Mouse (Mus musculus) kidney, postnatal 25 days (tissue): ENCODE results near the gene Serpina3m.
"Not testable (repeated sequence)": the region's sequence is repeated elsewhere in the genome, so short reads cannot be mapped to it uniquely, and the experiment has no call there.

Experiments
- DNase-seq, 2 experiments: peaks; one replicate each; pipeline ENCODE4 v3.0.0; 2021; ENCODE audit warnings: mixed read lengths in 2 of 2

Serpina3m gene

GRCm38 (mm10) chr12:104391057-104391456 is 52.8 kb downstream of the Serpina3m start:
- not testable (repeated sequence) for DNase-seq

DNA sequence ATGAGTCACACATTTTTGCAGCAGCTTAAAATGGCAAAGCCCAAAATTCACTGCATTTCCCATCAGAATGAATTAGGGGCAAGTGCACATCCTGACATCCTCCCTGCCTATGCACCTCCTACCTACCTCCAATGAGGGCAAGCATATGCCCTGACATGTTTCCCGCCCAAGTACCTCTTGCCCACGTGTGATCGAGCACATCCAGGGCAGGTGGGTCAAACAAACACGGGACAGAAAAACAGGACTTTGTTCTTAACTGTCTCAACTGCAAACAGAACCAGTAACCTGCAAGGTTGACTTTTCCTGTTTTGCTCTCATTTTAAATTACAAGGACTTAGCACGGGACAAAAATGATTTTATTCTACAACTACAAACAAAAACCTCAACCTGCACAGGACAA is 65.7 kb downstream of the Serpina3m start:
- no peak for DNase-seq

- no peak for DNase-seq
These were observed 68.2 kb downstream of the Serpina3m start, which contains the start of gene Serpina3n for GRCm38 (mm10) chr12:104406454-104406885. Serpina3n (plus strand) TSS chr12:104406729.

GRCm38 (mm10) chr12:104412507-104412906 is 74.2 kb downstream of the Serpina3m start:
- no peak for DNase-seq

GRCm38 (mm10) chr12:104414576-104414975 is 76.3 kb downstream of the Serpina3m start:
- DNase-seq: no peak

DNA sequence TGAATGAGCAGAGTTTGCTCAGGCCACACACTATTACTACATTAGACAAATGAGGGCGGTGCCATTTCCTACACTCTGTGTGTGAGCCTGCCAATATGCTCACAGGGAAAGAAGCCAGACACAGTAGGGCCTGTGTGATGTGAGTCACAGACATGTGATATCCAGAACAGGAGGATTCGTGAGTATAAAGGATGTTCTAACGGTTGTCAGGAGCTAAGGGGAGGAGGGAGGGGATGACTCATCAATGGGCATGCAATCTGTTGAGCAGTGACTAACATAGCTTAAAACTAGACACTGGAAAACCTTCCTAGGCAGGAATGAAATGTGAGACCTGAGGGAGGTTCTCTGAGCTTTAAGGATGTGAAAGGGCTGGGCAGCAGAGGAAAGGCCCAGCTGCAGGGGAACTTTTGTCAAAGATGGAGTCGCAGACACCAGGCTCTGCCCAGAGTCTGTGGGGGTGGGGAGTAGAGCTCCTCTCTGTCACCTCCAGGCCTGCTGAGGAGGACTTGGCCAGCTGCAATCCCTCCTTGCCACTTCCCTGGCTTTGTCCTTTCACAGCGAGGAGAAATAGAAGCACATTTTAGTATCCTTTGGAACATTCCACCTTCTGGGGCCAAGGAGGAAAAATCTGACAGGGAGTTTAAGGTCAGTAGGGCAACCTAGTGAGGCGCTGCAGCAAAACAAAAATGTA is 77.5 kb downstream of the Serpina3m start:
- no peak for DNase-seq

DNA sequence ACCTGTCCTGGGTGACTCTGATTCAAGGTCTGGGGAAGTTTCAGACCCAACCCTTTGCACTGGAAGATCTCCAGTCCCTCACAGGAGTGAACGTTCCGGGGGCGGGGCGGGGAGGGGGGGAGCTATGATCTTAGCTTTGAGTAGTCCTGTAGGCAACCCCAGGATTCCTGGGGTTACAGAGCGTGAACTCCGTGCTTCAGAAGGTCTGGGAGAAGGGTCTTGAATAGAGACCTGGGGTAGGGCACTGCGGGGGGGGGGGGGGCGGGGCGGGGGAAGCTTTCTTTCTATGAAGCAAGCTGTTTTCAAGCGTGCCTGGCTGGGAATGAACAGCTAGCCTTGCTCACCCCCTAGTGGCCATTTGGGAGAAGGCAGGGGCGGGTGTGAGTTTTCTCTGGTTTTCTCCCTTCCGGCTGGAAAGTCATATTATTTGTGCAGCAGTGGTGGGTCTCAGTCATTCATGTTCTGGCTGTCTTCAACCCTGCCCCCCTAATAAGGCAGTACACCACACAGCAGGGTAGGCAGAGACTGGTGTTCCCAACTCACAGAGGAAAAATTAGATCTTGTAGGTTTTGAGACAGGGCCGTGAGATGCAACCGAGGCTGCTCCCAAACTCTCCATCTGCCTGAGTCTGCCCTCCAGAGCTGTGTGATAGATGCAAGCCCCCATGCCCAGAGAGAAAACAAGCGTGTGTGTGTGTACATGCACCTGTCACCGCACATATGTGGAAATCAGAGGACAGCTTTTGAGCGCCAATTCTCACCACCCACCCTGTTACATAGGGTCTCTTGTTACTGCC is 80.3 kb downstream of the Serpina3m start:
- DNase-seq: peak; percentile 74 to 84

GRCm38 (mm10) chr12:104419136-104419462 is 80.8 kb downstream of the Serpina3m start:
- DNase-seq: no peak

DNA sequence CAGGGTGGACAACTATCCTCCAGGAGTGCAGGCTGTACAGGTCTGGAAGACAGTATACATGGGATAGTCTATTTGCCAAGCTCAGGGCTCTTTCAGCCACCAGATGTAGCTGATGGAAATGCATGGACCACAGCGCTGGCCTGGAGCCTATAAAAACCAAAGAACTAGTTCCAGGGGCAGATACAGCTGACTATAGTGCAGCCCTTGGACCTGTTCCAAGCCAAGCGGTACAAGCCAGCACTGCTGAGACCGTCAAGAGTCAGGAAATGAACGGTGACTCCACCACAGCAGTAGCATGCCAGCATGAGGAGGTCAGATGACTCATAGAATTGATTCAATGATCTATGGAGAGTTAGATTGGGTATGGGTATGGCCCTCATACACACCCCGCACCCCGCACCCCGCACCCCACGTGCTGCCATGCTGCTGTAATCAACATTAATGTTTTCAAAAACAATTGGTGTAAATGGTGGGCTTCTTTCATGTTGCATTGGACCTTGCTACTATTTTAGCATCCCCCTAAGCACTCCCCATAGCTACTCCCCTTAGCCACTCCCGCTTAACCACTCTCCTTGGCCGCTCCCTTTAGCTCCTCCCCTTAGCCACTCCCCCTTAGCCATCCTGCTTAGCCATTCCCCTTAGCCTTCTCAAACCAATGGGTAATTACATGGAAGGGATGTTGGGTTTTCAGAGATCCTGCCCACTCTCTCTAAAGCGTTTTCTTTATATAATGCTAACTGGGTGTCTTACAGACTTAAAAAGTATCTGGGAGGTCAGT is 84.5 kb downstream of the Serpina3m start:
- DNase-seq: peak; percentile 80 to 85

DNA sequence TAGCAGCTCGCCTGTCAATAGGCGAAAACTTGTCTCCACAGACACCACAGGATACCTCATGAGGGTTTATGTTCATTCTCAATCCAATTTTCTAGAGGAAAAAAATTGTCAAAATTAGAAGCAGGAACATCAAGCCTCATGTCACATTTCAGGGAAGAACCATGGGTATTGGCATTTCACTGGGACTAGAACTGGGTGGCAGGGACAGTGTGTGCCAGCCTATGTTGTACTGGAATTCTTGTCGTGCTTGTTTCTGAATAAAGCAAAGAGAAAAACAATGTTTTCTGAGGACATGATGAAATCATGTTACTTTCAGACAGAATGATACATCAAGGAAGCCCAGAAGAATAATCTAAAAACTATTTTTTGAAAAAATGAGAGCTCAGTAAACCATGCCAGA is 87.3 kb downstream of the Serpina3m start:
- no peak for DNase-seq

- DNase-seq: peak in 1 of 2 experiments; percentile 40
These were observed 88.6 kb downstream of the Serpina3m start for GRCm38 (mm10) chr12:104426915-104427314.

DNA sequence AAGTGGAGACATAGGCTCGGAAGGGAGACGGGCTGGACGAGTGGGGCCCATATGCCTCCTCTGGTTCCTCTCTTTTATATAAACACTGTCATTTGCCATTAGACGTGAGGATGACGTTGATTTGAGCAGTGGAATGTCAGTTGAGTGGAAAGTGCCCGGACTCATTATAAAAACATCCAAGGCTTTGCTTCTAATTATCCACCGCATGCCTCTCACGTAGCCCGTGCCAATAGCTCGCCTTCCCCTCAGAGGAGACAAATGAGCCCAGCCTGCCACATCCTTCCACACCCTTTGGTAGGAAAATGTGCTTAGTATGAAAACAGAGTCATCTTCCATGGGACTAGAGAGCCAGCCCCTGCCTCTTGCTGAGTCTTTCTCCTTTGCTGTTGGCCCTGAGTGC is 93.1 kb downstream of the Serpina3m start:
- DNase-seq: no peak

DNA sequence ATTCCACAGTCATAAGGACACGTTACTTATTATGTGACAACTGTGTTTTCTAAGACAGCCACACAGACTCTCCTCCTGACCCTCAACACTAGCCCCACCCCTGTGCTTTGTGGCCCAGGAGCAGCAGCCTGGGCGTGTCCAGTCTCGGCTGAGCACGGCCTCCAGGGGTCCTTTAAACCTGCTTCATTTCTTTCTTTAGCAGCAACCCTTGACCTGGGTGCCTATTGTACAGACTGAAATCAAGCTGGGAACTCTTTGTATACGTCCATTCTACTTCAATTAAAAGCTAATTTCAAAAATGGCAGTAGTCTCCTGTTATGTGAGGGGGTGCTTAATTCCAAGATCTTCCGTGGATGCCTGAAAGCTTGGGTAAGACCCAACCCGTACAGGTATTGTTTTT is 94.9 kb downstream of the Serpina3m start:
- DNase-seq: no peak

- DNase-seq: peak; percentile 13 to 39
These were observed 95.9 kb downstream of the Serpina3m start for GRCm38 (mm10) chr12:104433951-104434735.

GRCm38 (mm10) chr12:104440087-104440760 is 101.9 kb downstream of the Serpina3m start:
- peak; percentile 75 to 87 for DNase-seq

DNA sequence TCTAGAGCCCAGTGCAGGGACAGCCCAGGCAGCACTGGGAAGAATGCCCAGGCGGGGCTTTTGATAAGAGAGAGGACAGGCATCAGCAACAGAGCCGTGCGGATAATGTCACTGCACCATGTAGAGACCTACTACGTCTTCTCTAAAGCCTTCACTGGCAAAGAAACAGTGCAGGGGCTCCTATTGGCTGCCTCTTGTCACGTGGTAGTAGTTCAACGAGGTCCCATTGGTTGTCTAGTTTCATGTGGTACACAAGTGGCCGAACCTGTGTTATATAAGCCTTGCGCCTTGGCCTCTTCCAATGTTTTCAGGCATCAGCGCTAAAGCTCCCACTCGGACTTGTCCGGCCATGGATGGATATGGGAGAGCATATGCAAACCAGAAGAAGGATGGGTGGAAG is 105.4 kb downstream of the Serpina3m start:
- no peak for DNase-seq
